Mouse (Mus musculus) liver, postnatal 0 days (tissue): ENCODE measurements at regions not wholly inside any gene's neighbourhood (a gene's known extent, or its start where the extent isn't known, plus 50 kb on each side); places are given as distances from the start of the nearest gene placed in this dataset.

ENCODE experiments used
- CTCF ChIP-seq: sonication (generic); IDR thresholded peaks from 2 replicates; pipeline ENCODE4 v1.5.1; 2016; ENCODE audit warnings: antibody characterized with exemption, low read depth
- EP300 ChIP-seq: IDR thresholded peaks from 2 replicates; pipeline ENCODE4 v1.6.1; 2016; ENCODE audit warnings: antibody characterized with exemption, low read depth, mild to moderate bottlenecking

DNA sequence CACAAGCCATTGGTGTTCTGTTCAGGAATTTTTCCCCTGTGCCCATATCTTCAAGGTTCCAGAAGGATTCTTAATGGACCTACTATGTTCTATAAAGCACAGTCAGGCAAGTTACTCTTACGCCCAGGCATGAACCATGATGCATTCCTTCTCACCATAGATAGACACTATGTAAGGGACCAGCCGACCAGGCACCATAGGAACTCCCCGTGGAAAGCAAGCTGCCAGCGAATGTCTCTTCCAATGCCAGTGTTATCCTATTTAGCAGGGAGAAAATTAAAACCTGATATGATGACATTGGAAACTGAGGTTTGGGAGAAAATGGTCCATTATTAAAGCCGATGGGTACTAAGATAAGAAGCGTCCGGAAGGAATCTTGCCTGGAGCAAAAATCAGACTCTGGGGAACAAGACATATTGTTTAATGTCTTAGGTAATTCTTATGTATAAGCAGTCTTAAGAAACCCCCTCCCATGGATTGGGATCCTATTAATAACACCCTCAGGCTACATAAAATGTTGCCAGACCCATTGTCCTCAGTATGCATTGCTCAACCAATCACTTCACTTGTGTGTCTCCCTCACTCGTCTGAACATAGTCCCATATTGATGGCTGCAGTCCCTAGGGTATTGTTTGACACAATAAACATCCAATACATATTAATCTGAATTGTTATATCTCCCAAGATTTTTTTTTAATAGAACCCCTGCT, 84.2 kb upstream of the Cop1 start:
- TF ChIP-seq CTCF (no peak), EP300 (no peak)
